Mouse (Mus musculus) CH12.LX (cell line): ENCODE data around the gene Zfand4.

Experiments
- CTCF ChIP-seq, 2 experiments: IDR thresholded peaks in 1 of 2; conservative IDR thresholded peaks in 1 of 2; 2 replicates each; pipeline ENCODE4 v1.5.1; 2011 to 2012; ENCODE audit warnings: low read depth in 2 of 2, low read length in 2 of 2, improper control_type of control experiment in 1 of 2, inconsistent platforms in 1 of 2, mild to moderate bottlenecking in 1 of 2, moderate library complexity in 1 of 2
- E2F4 ChIP-seq: IDR thresholded peaks from 2 replicates; pipeline ENCODE4 v1.6.1; 2011; ENCODE audit warnings: low read depth, low read length, improper control_type of control experiment; ENCODE audit not compliant: insufficient replicate concordance
- IRF4 ChIP-seq: IDR thresholded peaks from 2 replicates; pipeline ENCODE4 v1.6.1; 2014; ENCODE audit warnings: low read depth, mild to moderate bottlenecking, inconsistent platforms, low read length, improper control_type of control experiment
- JUND ChIP-seq: conservative IDR thresholded peaks from 2 replicates; pipeline ENCODE4 v1.6.1; 2011; ENCODE audit warnings: low read depth, low read length, improper control_type of control experiment
- KAT2A ChIP-seq: IDR thresholded peaks from 2 replicates; pipeline ENCODE4 v1.6.1; 2012; ENCODE audit warnings: low read length, improper control_type of control experiment, inconsistent platforms; ENCODE audit not compliant: insufficient replicate concordance
- MAZ ChIP-seq: IDR thresholded peaks from 2 replicates; pipeline ENCODE4 v1.6.1; 2012; ENCODE audit warnings: low read depth, mild to moderate bottlenecking, inconsistent platforms, low read length, improper control_type of control experiment, moderate library complexity
- MEF2A ChIP-seq: IDR thresholded peaks from 2 replicates; pipeline ENCODE4 v1.6.1; 2014; ENCODE audit warnings: low read depth, mild to moderate bottlenecking, inconsistent platforms, low read length, improper control_type of control experiment, borderline replicate concordance
- MYC ChIP-seq: IDR thresholded peaks from 2 replicates; pipeline ENCODE4 v1.6.1; 2011; ENCODE audit warnings: low read depth, mild to moderate bottlenecking, improper control_type of control experiment, low read length
- NRF1 ChIP-seq: IDR thresholded peaks from 2 replicates; pipeline ENCODE4 v1.6.1; 2014; ENCODE audit warnings: low read depth, mild to moderate bottlenecking, inconsistent platforms, low read length, improper control_type of control experiment, moderate library complexity
- POLR2A ChIP-seq: IDR thresholded peaks from 2 replicates; pipeline ENCODE4 v1.6.1; 2011; ENCODE audit warnings: low read depth, mild to moderate bottlenecking, improper control_type of control experiment, low read length
- TBP ChIP-seq: conservative IDR thresholded peaks from 2 replicates; pipeline ENCODE4 v1.6.1; 2011; ENCODE audit warnings: low read depth, low read length, improper control_type of control experiment
- UBTF ChIP-seq: IDR thresholded peaks from 2 replicates; pipeline ENCODE4 v1.6.1; 2012; ENCODE audit warnings: low read depth, mild to moderate bottlenecking, inconsistent platforms, low read length, improper control_type of control experiment, moderate library complexity
- USF2 ChIP-seq: conservative IDR thresholded peaks from 2 replicates; pipeline ENCODE4 v1.6.1; 2011; ENCODE audit warnings: low read depth, low read length, improper control_type of control experiment
- ZNF384 ChIP-seq: IDR thresholded peaks from 2 replicates; pipeline ENCODE4 v1.6.1; 2012; ENCODE audit warnings: low read depth, low read length, improper control_type of control experiment, inconsistent platforms

- TF ChIP-seq MYC: no peak
- TF ChIP-seq MAZ: no peak
- TF ChIP-seq CTCF (conservative IDR thresholded peaks at IDR 0.05 in 1 of 2, IDR thresholded peaks at IDR 0.05 in 1 of 2; ENCODE audit: low read depth in 2 of 2, low read length in 2 of 2): no peak
- no peak for TF ChIP-seq TBP
- no peak for TF ChIP-seq POLR2A
- no peak for TF ChIP-seq E2F4
- no peak for TF ChIP-seq ZNF384
- TF ChIP-seq IRF4: no peak
- TF ChIP-seq USF2: no peak
- no peak for TF ChIP-seq MEF2A
- TF ChIP-seq UBTF: no peak
- no peak for TF ChIP-seq KAT2A
- no peak for TF ChIP-seq NRF1
- TF ChIP-seq JUND: no peak
Measured at GRCm38 (mm10) chr6:116259649-116260048, 4.4 kb upstream of the Zfand4 start.
